Mouse (Mus musculus) intestine, embryonic 14.5 days (tissue): ENCODE results near the gene Insc. TPM values are rescaled to one million over a fixed set of nuclear protein-coding genes. Genes with fewer than 3 reads are reported as not detected.
A peak's percentile ranks its signal among the peaks of the same experiment; 100 is the strongest.

Experiments used
- ATAC-seq: fragments of 200-750 bp; cut with Nextera tagmentation; replicated peaks from 2 replicates; pipeline ENCODE4 v1.8.0; 2017; ENCODE audit warnings: low read depth, moderate number of reproducible peaks, moderate TSS enrichment, moderate library complexity; ENCODE audit not compliant: low FRiP score, low TSS enrichment
- DNase-seq: peaks from one replicate; pipeline ENCODE4 v3.0.0-alpha.2; 2018; ENCODE audit warnings: low spot score
- H3K27ac ChIP-seq: fragments of 300-500 bp; sonication (generic); 2 replicates; pipeline ENCODE4 v1.5.1; 2014; ENCODE audit warnings: low read depth, mild to moderate bottlenecking, control low read depth
- H3K27me3 ChIP-seq: fragments of 300-500 bp; sonication (generic); replicated peaks from 2 replicates; pipeline ENCODE4 v1.6.1; 2014; ENCODE audit warnings: low read length, control low read depth; ENCODE audit not compliant: control insufficient read depth, insufficient read depth
- H3K36me3 ChIP-seq: fragments of 300-500 bp; sonication (generic); 2 replicates; pipeline ENCODE4 v1.6.1; 2014; ENCODE audit warnings: low read length, control low read depth; ENCODE audit not compliant: control insufficient read depth, insufficient read depth
- H3K4me1 ChIP-seq: fragments of 300-500 bp; sonication (generic); replicated peaks from 2 replicates; pipeline ENCODE4 v1.6.1; 2014; ENCODE audit warnings: low read length, control low read depth, mixed read lengths; ENCODE audit not compliant: control insufficient read depth, insufficient read depth
- H3K4me2 ChIP-seq: fragments of 300-500 bp; sonication (generic); 2 replicates; pipeline ENCODE4 v1.6.1; 2014; ENCODE audit warnings: low read length
- H3K4me3 ChIP-seq: fragments of 300-500 bp; sonication (generic); 2 replicates; pipeline ENCODE4 v1.5.1; 2014; ENCODE audit warnings: low read depth, low read length, control low read depth, mixed read lengths
- H3K9ac ChIP-seq: fragments of 300-500 bp; sonication (generic); 2 replicates; pipeline ENCODE4 v1.6.1; 2014; ENCODE audit warnings: mild to moderate bottlenecking, low read length
- H3K9me3 ChIP-seq: fragments of 300-500 bp; sonication (generic); 2 replicates; pipeline ENCODE4 v1.6.1; 2016; ENCODE audit warnings: low read length, control low read depth; ENCODE audit not compliant: control insufficient read depth
- WGBS: fragments of 180-500 bp; shearing (Covaris S2); extraction: QIAGEN DNeasy Blood & Tissue Kit; methylation state at CpG from one replicate; pipeline ENCODE4 v1.1.7; 2014; 5-methylcytosine and 5-hydroxymethylcytosine counted together
- polyA plus RNA-seq: library from polyadenylated mRNA; unstranded; fragments of >200 nt; fragmentation: Nextera tagmentation; extraction: Ambion mirVana; gene quantifications from 2 replicates; pipeline ENCODE4 v1.2.1, GENCODE M21; 2014

Insc gene
- polyA plus RNA-seq, 1 experiment from 2014 or later, result 20.8 TPM

GRCm38 (mm10) chr7:114847179-114847578 is 103.7 kb downstream of the Insc start:
- H3K4me2 ChIP-seq, result no peak overlapping the region
- H3K27ac ChIP-seq, result no peak overlapping the region
- no peak overlapping the region for H3K9ac ChIP-seq
- no peaks in the 10 kb centered on the region for H3K4me1 ChIP-seq
- WGBS, result 49% methylated on average over 2 of the region's 2 CpGs
- H3K36me3 ChIP-seq, result no peaks in the 10 kb centered on the region
- H3K27me3 ChIP-seq, result no peaks in the 10 kb centered on the region
- no peaks in the 10 kb centered on the region for H3K9me3 ChIP-seq
- H3K4me3 ChIP-seq, result no peak overlapping the region
- no peak for DNase-seq
- ATAC-seq, result peak; percentile 82; the same call in 1 of the 2 replicates

GRCm38 (mm10) chr7:114852387-114852786 is 108.9 kb downstream of the Insc start:
- no peak for DNase-seq
- 81% methylated on average over 3 of the region's 3 CpGs for WGBS
- no peak overlapping the region for H3K4me2 ChIP-seq
- H3K4me1 ChIP-seq, result 0 out of 2 replicates have a peak, but pooled peaks cover 2% of the 10 kb centered on the region
- no peak overlapping the region for H3K9ac ChIP-seq
- H3K27me3 ChIP-seq, result no peaks in the 10 kb centered on the region
- no peak overlapping the region for H3K27ac ChIP-seq
- H3K9me3 ChIP-seq, result no peaks in the 10 kb centered on the region
- no peak overlapping the region for H3K4me3 ChIP-seq
- no peak for ATAC-seq
- H3K36me3 ChIP-seq, result no peaks in the 10 kb centered on the region

- ATAC-seq, result no peak
- Histone ChIP-seq H3K9ac (no peak overlapping the region), H3K4me3 (no peak overlapping the region), H3K4me1 (0 out of 2 replicates have a peak, but pooled peaks cover 2% of the 10 kb centered on the region), H3K4me2 (no peak overlapping the region), H3K9me3 (no peaks in the 10 kb centered on the region), H3K27ac (no peak overlapping the region), H3K27me3 (no peaks in the 10 kb centered on the region), H3K36me3 (no peaks in the 10 kb centered on the region)
- 47% methylated on average over 2 of the region's 2 CpGs for WGBS
- no peak for DNase-seq
These were observed 110.7 kb downstream of the Insc start for GRCm38 (mm10) chr7:114854169-114854568.

- Histone ChIP-seq H3K4me1 (no peaks in the 10 kb centered on the region), H3K4me2 (no peak overlapping the region), H3K27ac (no peak overlapping the region), H3K9ac (no peak overlapping the region), H3K4me3 (no peak overlapping the region), H3K27me3 (no peaks in the 10 kb centered on the region), H3K9me3 (no peaks in the 10 kb centered on the region), H3K36me3 (no peaks in the 10 kb centered on the region)
- ATAC-seq (no peak), DNase-seq (no peak)
- 63% methylated on average over 3 of the region's 3 CpGs for WGBS
These were observed 117.5 kb downstream of the Insc start for GRCm38 (mm10) chr7:114860858-114861523.

GRCm38 (mm10) chr7:114873315-114874012 is 130.0 kb downstream of the Insc start:
- no peaks in the 10 kb centered on the region for H3K9me3 ChIP-seq
- 31% methylated on average over 3 of the region's 3 CpGs for WGBS
- H3K4me2 ChIP-seq, result no peak overlapping the region
- peaks cover 5% of the 10 kb centered on the region; the same call in 1 of the 2 replicates for H3K4me1 ChIP-seq
- H3K4me3 ChIP-seq, result no peak overlapping the region
- ATAC-seq (peak; percentile 78), DNase-seq (no peak)
- H3K27ac ChIP-seq, result no peak overlapping the region
- no peaks in the 10 kb centered on the region for H3K27me3 ChIP-seq
- H3K36me3 ChIP-seq, result no peaks in the 10 kb centered on the region
- H3K9ac ChIP-seq, result no peak overlapping the region

GRCm38 (mm10) chr7:114874032-114874441 is 130.5 kb downstream of the Insc start:
- Histone ChIP-seq H3K4me3 (no peak overlapping the region), H3K36me3 (no peaks in the 10 kb centered on the region), H3K4me2 (peak overlapping the region; percentile 36), H3K27me3 (no peaks in the 10 kb centered on the region), H3K9ac (no peak overlapping the region), H3K27ac (no peak overlapping the region), H3K4me1 (peaks cover 9% of the 10 kb centered on the region; the same call in 1 of the 2 replicates), H3K9me3 (no peaks in the 10 kb centered on the region)
- ATAC-seq, result peak; percentile 2; the same call in 1 of the 2 replicates
- DNase-seq, result no peak
- WGBS, result 17% methylated on average over 6 of the region's 6 CpGs

- no peak for DNase-seq
- Histone ChIP-seq H3K27me3 (no peaks in the 10 kb centered on the region), H3K9ac (no peak overlapping the region), H3K9me3 (no peaks in the 10 kb centered on the region), H3K27ac (no peak overlapping the region), H3K4me3 (no peak overlapping the region), H3K36me3 (no peaks in the 10 kb centered on the region), H3K4me2 (no peak overlapping the region), H3K4me1 (peaks cover 9% of the 10 kb centered on the region; the same call in 1 of the 2 replicates)
- 0 out of 2 replicates have a peak, but pooled peaks have one; percentile 50 for ATAC-seq
- WGBS, result 85% methylated on average over 2 of the region's 2 CpGs
These were observed 131.1 kb downstream of the Insc start for GRCm38 (mm10) chr7:114874579-114874978.

- DNase-seq (no peak), ATAC-seq (no peak)
- Histone ChIP-seq H3K4me3 (no peak overlapping the region), H3K9ac (no peak overlapping the region), H3K36me3 (no peaks in the 10 kb centered on the region), H3K4me1 (0 out of 2 replicates have a peak, but pooled peaks cover 3% of the 10 kb centered on the region), H3K27me3 (no peaks in the 10 kb centered on the region), H3K27ac (no peak overlapping the region), H3K4me2 (no peak overlapping the region), H3K9me3 (0 out of 2 replicates have a peak, but pooled peaks cover 3% of the 10 kb centered on the region)
- 92% methylated on average over 2 of the region's 2 CpGs for WGBS
These were observed 140.1 kb downstream of the Insc start for GRCm38 (mm10) chr7:114883602-114884001.
